Mouse (Mus musculus): ENCODE measurements at regions not wholly inside any gene's neighbourhood (a gene's known extent, or its start where the extent isn't known, plus 50 kb on each side); places are given as distances from the start of the nearest gene placed in this dataset.

DNA sequence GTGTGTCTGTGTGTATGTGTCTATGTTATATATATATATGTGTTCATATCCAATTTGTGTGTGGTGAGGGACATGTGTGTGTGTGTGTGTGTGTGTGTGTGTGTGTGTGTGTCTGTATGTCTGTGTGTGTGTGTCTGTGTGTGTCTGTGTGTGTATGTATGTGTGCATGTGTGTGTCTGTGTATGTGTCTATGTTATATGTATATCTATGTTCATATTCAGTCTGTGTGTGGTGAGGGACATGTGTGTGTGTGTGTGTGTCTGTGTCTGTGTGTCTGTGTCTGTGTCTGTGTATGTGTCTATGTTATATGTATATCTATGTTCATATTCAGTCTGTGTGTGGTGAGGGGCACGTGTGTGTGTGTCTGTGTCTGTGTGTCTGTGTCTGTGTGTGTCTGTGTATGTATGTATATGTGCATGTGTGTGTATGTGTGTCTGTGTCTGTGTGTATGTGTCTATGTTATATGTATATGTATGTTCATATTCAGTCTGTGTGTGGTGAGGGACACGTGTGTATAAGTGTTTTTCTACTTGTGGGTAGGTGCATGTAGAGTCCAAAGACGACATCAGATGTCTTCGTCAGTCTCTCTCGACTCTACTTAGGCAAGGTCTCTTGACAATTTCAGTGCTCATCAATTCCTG, 370.5 kb upstream of the Slc7a11 start:
- no peaks in the 10 kb centered on the region for H3K9me3 ChIP-seq (replicated peaks)
- DNase-seq (ENCODE audit: low spot score) = no peak
- no peaks in the 10 kb centered on the region for H3K27me3 ChIP-seq (ENCODE audit: low read depth, poor library complexity, severe bottlenecking)
- H3K36me3 ChIP-seq = no peaks in the 10 kb centered on the region
- H3K27ac ChIP-seq (replicated peaks) = no peak overlapping the region
- H3K4me3 ChIP-seq = no peak overlapping the region
- 87% methylated on average over 5 of the region's 5 CpGs for WGBS
- H3K4me1 ChIP-seq = no peaks in the 10 kb centered on the region

DNA sequence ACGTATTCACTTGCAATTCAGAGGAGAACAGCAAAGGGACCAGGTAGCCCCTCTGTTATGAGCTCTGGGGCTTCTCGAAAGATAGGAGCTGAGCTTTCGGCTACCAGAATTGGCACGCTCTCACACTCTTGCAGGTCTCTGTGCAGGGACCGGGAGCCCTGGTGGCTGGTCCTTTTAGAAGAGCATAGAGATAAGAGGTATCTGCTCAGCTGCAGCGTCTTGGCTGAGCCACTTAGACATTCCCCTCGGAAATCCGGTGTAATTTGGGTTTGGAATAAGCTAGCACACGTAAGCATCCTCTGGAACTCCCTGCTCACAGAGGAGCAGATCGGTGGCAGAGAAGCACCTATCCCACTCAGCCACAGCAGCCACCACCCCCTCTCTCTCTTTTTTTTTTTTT, 372.3 kb upstream of the Slc7a11 start:
- no peak for DNase-seq (ENCODE audit: low spot score)
- Histone ChIP-seq H3K27ac (replicated peaks) (no peak overlapping the region), H3K4me1 (no peaks in the 10 kb centered on the region), H3K27me3 (ENCODE audit: low read depth, poor library complexity, severe bottlenecking) (no peaks in the 10 kb centered on the region), H3K9me3 (replicated peaks) (no peaks in the 10 kb centered on the region), H3K36me3 (no peaks in the 10 kb centered on the region), H3K4me3 (no peak overlapping the region)
- 88% methylated on average over 10 of the region's 10 CpGs for WGBS

DNA sequence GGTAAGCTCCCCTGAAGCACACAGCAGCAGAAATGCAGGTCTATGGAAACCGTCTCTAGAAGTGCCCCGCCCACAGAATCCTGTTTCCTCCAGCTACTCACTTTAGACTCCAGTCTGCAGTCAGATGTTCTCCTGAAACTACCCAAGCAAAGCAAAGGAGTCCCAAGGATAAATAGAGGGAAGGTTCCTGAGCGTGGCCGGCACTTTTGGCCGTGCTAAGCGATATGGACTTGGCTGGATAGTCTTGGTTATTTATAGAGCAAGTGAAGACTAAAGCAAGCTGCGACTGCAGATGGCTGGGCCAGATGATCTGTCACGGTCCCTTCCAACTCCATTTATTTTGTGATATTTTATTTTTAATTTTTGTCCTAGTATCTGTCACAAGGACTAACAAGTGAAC, 373.1 kb upstream of the Slc7a11 start:
- no peaks in the 10 kb centered on the region for H3K4me1 ChIP-seq
- no peaks in the 10 kb centered on the region for H3K36me3 ChIP-seq
- H3K27me3 ChIP-seq (ENCODE audit: low read depth, poor library complexity, severe bottlenecking) = no peaks in the 10 kb centered on the region
- DNase-seq (ENCODE audit: low spot score) = no peak
- H3K4me3 ChIP-seq = no peak overlapping the region
- 87% methylated on average over 8 of the region's 8 CpGs for WGBS
- no peak overlapping the region for H3K27ac ChIP-seq (replicated peaks)
- H3K9me3 ChIP-seq (replicated peaks) = no peaks in the 10 kb centered on the region

DNA sequence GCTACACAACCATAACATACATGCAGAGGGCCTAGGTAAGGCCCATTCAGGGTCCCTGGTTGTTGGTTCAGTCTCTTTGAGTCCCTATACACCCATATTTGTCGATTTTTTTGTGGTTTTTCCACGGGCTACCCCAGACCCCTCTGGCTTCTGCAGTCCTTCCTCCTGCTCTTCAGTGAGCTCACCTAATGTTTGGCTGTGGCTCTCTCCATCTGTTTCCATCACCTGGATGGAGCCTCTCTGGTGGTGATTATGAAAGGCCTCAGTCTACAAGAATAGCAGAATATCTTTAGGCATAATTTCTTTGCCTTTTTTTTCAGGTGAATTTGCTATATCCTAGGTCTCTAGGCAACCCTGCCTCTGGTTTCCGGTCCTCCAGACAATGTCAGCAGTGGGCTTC, 373.9 kb upstream of the Slc7a11 start:
- no peaks in the 10 kb centered on the region for H3K36me3 ChIP-seq
- WGBS = 77% methylated on average over 3 of the region's 3 CpGs
- H3K4me1 ChIP-seq = no peaks in the 10 kb centered on the region
- H3K27me3 ChIP-seq (ENCODE audit: low read depth, poor library complexity, severe bottlenecking) = no peaks in the 10 kb centered on the region
- DNase-seq (ENCODE audit: low spot score) = no peak
- no peaks in the 10 kb centered on the region for H3K9me3 ChIP-seq (replicated peaks)
- H3K27ac ChIP-seq (replicated peaks) = no peak overlapping the region
- H3K4me3 ChIP-seq = no peak overlapping the region

GRCm38 (mm10) chr3:50820776-50821175, 377.4 kb upstream of the Slc7a11 start:
- H3K27ac ChIP-seq (replicated peaks) = no peak overlapping the region
- WGBS = 85% methylated on average over 1 of the region's 1 CpGs
- H3K4me3 ChIP-seq = no peak overlapping the region
- H3K27me3 ChIP-seq (ENCODE audit: low read depth, poor library complexity, severe bottlenecking) = no peaks in the 10 kb centered on the region
- no peaks in the 10 kb centered on the region for H3K9me3 ChIP-seq (replicated peaks)
- no peak for DNase-seq (ENCODE audit: low spot score)
- H3K36me3 ChIP-seq = no peaks in the 10 kb centered on the region
- peaks cover 9% of the 10 kb centered on the region for H3K4me1 ChIP-seq

DNA sequence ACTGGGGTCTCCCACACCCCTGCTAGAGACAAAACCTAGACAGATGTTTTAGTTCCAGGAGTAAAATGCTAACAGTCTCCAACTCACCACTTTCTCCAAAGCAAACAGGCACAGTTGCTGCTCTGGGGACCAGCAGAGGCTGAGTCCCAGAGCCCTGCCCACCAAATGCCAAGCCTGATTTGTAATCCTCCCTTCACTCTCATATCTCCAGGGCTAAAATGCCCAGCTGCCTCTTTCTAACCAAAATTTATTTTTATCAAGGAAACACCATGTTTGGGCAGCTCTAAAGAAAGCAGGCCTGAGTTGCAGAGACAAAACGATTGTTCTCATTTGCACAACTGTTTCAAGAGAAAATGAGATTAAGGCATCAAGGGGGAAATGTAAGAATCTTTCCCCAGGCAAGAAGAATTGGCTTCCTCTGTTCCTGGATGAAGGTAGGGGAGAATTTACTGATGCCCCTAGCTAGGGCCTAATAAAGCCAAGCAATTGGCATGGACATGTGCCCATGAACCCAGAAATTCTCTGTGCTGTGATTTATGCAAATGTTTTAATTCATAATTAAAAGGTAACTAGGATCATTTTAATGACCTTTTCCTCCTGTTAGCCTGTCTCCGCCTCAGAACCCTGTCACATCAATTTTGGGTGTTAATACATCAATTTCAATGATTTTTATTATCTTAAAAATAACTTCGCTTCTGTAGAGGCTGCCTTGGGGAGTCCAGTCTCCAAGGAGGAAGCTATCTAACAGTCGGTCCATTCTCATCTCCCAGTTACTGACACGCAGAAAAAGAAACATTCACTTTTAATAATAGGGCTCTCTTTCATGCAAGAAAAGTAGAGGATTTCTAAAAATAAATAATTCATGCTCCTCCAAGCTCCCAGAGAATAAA, 382.4 kb upstream of the Slc7a11 start:
- DNase-seq (ENCODE audit: low spot score) = no peak
- Histone ChIP-seq H3K27me3 (ENCODE audit: low read depth, poor library complexity, severe bottlenecking) (no peaks in the 10 kb centered on the region), H3K9me3 (replicated peaks) (no peaks in the 10 kb centered on the region), H3K4me3 (no peak overlapping the region), H3K36me3 (no peaks in the 10 kb centered on the region), H3K27ac (replicated peaks) (no peak overlapping the region), H3K4me1 (peaks cover 18% of the 10 kb centered on the region)
- 76% methylated on average over 5 of the region's 5 CpGs for whole genome bisulfite sequencing

DNA sequence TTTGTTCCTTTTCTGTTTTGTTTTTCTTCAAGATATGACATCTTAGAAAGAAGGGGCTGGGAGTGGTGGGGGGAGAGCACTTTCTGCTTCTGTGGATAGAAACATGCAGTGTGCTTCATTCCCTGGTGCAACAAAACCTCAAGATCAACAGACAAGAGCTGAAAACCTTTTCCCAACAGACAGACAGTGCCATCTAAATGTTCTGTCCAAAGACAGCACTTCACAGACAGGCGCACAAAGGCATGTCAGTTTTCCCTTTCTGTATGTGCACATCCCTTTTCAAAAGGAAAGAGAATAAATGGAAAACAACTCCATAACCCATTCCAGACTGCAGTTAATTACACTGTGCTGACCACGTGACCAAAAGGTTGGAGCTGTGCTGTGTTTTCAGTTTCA, 383.0 kb upstream of the Slc7a11 start:
- Histone ChIP-seq H3K27ac (replicated peaks) (no peak overlapping the region), H3K4me3 (no peak overlapping the region), H3K4me1 (peaks cover 18% of the 10 kb centered on the region), H3K27me3 (ENCODE audit: low read depth, poor library complexity, severe bottlenecking) (no peaks in the 10 kb centered on the region), H3K36me3 (no peaks in the 10 kb centered on the region), H3K9me3 (replicated peaks) (no peaks in the 10 kb centered on the region)
- WGBS = 80% methylated on average over 2 of the region's 2 CpGs
- DNase-seq (ENCODE audit: low spot score) = no peak

GRCm38 (mm10) chr3:50829211-50829610, 385.8 kb upstream of the Slc7a11 start:
- Histone ChIP-seq H3K9me3 (replicated peaks) (no peaks in the 10 kb centered on the region), H3K4me3 (no peak overlapping the region), H3K27ac (replicated peaks) (no peak overlapping the region), H3K36me3 (no peaks in the 10 kb centered on the region), H3K4me1 (peaks cover 18% of the 10 kb centered on the region), H3K27me3 (ENCODE audit: low read depth, poor library complexity, severe bottlenecking) (no peaks in the 10 kb centered on the region)
- WGBS = 91% methylated on average over 3 of the region's 3 CpGs
- DNase-seq (ENCODE audit: low spot score) = no peak

DNA sequence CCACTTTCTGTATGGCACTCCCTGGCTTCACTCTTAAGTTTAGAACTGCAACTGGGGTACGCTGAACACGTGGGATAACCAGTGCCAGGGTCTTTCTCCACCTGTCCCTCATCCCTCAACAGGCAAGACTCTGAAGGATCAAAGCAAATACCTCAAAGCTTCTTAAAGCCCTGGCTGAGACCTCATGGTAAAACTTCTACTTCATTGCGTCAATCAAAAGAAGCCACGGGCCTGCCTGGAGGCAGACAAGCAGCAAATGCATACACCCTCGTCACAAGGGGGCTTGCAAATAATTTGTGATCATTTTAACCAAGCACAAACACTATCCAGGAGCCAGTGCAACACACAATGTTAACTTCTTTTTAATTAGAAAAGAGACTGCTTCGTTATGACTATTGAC, 387.0 kb upstream of the Slc7a11 start:
- no peak overlapping the region for H3K27ac ChIP-seq (replicated peaks)
- H3K36me3 ChIP-seq = no peaks in the 10 kb centered on the region
- no peaks in the 10 kb centered on the region for H3K9me3 ChIP-seq (replicated peaks)
- no peak overlapping the region for H3K4me3 ChIP-seq
- H3K27me3 ChIP-seq (ENCODE audit: low read depth, poor library complexity, severe bottlenecking) = no peaks in the 10 kb centered on the region
- H3K4me1 ChIP-seq = peaks cover 12% of the 10 kb centered on the region
- 84% methylated on average over 6 of the region's 6 CpGs for WGBS
- DNase-seq (ENCODE audit: low spot score) = no peak

DNA sequence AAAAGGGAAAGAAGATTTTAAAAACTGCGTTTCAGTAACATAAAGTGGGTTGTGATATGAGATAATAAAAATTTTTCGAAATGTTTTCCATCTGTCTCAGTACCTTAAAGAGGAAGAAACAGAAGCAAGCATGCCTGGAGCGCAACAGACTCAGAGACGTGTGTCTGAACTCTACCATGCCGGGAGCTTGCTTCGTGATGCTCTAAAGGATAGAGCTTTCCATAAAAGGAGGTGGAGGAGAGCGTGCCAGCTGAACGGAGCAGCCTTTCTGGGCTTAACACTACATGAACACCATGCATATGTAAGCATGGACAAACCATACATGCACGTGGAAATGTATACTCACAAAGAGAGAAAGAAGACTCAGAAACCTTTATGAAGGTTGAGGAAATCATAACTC, 387.5 kb upstream of the Slc7a11 start:
- no peak for DNase-seq (ENCODE audit: low spot score)
- Histone ChIP-seq H3K9me3 (replicated peaks) (no peaks in the 10 kb centered on the region), H3K4me1 (peaks cover 7% of the 10 kb centered on the region), H3K4me3 (no peak overlapping the region), H3K36me3 (no peaks in the 10 kb centered on the region), H3K27ac (replicated peaks) (no peak overlapping the region), H3K27me3 (ENCODE audit: low read depth, poor library complexity, severe bottlenecking) (no peaks in the 10 kb centered on the region)
- WGBS = 86% methylated on average over 9 of the region's 9 CpGs

GRCm38 (mm10) chr3:50842216-50842615, 382.0 kb upstream of the Noct start:
- Histone ChIP-seq H3K4me3 (no peak overlapping the region), H3K27me3 (ENCODE audit: low read depth, poor library complexity, severe bottlenecking) (no peaks in the 10 kb centered on the region), H3K4me1 (peaks cover 3% of the 10 kb centered on the region; the same call in 1 of the 2 replicates), H3K9me3 (replicated peaks) (no peaks in the 10 kb centered on the region), H3K27ac (replicated peaks) (no peak overlapping the region), H3K36me3 (no peaks in the 10 kb centered on the region)
- no peak for DNase-seq (ENCODE audit: low spot score)
- WGBS = 90% methylated on average over 4 of the region's 4 CpGs

DNA sequence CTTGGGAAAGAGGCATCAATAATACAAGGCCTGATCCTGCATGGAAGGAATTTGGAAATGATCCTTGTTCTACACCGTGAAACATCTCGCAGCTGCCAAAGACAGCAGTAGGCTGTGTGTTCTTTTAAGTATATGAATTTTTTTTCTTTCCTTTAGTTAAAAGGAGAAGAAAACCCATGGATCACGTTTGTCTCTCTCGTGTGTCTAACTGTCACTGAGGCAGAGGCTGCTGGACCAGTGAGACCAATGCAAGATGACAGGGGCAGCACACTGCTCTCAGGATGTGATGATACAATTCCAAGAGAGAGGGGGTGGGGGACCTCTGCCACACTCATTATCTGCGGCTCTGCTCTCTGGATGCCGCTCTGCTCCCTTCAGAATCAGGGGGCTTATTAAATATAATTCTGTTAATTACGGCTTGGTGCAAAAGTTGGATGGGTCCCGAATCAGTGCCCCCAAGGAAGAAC, 379.4 kb upstream of the Noct start:
- no peak overlapping the region for H3K4me3 ChIP-seq
- no peaks in the 10 kb centered on the region for H3K36me3 ChIP-seq
- H3K27ac ChIP-seq (replicated peaks) = no peak overlapping the region
- DNase-seq (ENCODE audit: low spot score) = no peak
- WGBS = 84% methylated on average over 8 of the region's 8 CpGs
- peaks cover 3% of the 10 kb centered on the region; the same call in 1 of the 2 replicates for H3K4me1 ChIP-seq
- H3K9me3 ChIP-seq (replicated peaks) = no peaks in the 10 kb centered on the region
- H3K27me3 ChIP-seq (ENCODE audit: low read depth, poor library complexity, severe bottlenecking) = no peaks in the 10 kb centered on the region

GRCm38 (mm10) chr3:50845311-50845710, 378.9 kb upstream of the Noct start:
- H3K36me3 ChIP-seq = no peaks in the 10 kb centered on the region
- WGBS = 58% methylated on average over 2 of the region's 2 CpGs
- H3K4me3 ChIP-seq = no peak overlapping the region
- no peaks in the 10 kb centered on the region for H3K27me3 ChIP-seq (ENCODE audit: low read depth, poor library complexity, severe bottlenecking)
- H3K4me1 ChIP-seq = peaks cover 3% of the 10 kb centered on the region; the same call in 1 of the 2 replicates
- DNase-seq (ENCODE audit: low spot score) = no peak
- H3K27ac ChIP-seq (replicated peaks) = no peak overlapping the region
- H3K9me3 ChIP-seq (replicated peaks) = no peaks in the 10 kb centered on the region
